Mouse (Mus musculus): ENCODE results near the gene Stk4. TPM values are rescaled to one million over a fixed set of nuclear protein-coding genes. Genes with fewer than 3 reads are reported as not detected.

Stk4 gene
- polyA plus RNA-seq, 1 experiment from 2014 or later: 21.4 TPM

DNA sequence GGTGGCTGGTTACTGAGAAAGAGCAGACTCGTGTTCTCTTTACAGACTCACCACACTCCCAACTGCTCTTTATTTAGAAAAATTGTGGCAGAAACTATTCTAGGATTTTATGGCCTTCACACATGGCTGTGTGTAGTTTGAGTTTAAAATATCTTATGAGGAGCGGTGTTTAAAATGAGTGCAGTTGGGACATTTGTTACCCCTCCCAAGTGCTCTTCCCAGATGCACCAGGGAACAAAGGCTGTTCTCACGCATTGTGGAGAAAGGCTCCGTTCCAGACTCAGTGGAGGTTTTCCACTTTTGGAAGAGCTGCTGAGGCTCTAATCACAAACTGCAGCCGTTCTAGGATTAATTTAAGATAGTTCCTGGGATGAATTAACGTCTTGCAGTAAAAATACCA, 67.6 kb downstream of the Stk4 start:
- Histone ChIP-seq H3K9ac (ENCODE audit: low read depth, low read length) (no peak overlapping the region), H3K9me3 (replicated peaks; ENCODE audit: control insufficient read depth, low read length) (no peaks in the 10 kb centered on the region), H3K4me1 (ENCODE audit: control insufficient read depth, insufficient read depth, low read length) (peaks cover 31% of the 10 kb centered on the region), H3K27ac (ENCODE audit: low read depth, low read length) (peak overlapping the region; percentile 13; the same call in 1 of the 2 replicates), H3K4me2 (no peak overlapping the region), H3K27me3 (ENCODE audit: control insufficient read depth, insufficient read depth, low read length) (no peaks in the 10 kb centered on the region), H3K4me3 (ENCODE audit: low read depth, low read length) (no peak overlapping the region), H3K36me3 (ENCODE audit: control insufficient read depth, insufficient read depth, low read length) (no peaks in the 10 kb centered on the region)
- 59% methylated on average over 6 of the region's 6 CpGs for WGBS (ENCODE audit: insufficient replicate concordance)
- no peak for ATAC-seq (replicated peaks; ENCODE audit: insufficient number of reproducible peaks, low FRiP score, low TSS enrichment)

- no peak for ATAC-seq (replicated peaks; ENCODE audit: insufficient number of reproducible peaks, low FRiP score, low TSS enrichment)
- Histone ChIP-seq H3K4me2 (peak overlapping the region; percentile 50), H3K4me3 (ENCODE audit: low read depth, low read length) (no peak overlapping the region), H3K27ac (ENCODE audit: low read depth, low read length) (peak overlapping the region; percentile 85), H3K4me1 (ENCODE audit: control insufficient read depth, insufficient read depth, low read length) (peaks cover 28% of the 10 kb centered on the region), H3K9ac (ENCODE audit: low read depth, low read length) (peak overlapping the region; percentile 49; the same call in 1 of the 2 replicates), H3K9me3 (replicated peaks; ENCODE audit: control insufficient read depth, low read length) (no peaks in the 10 kb centered on the region), H3K36me3 (ENCODE audit: control insufficient read depth, insufficient read depth, low read length) (no peaks in the 10 kb centered on the region), H3K27me3 (ENCODE audit: control insufficient read depth, insufficient read depth, low read length) (no peaks in the 10 kb centered on the region)
- WGBS (ENCODE audit: insufficient replicate concordance): 27% methylated on average over 10 of the region's 10 CpGs
Measured at GRCm38 (mm10) chr2:164142021-164142420, 71.9 kb downstream of the Stk4 start.

- ATAC-seq (replicated peaks; ENCODE audit: insufficient number of reproducible peaks, low FRiP score, low TSS enrichment): no peak
- Histone ChIP-seq H3K4me1 (ENCODE audit: control insufficient read depth, insufficient read depth, low read length) (peaks cover 30% of the 10 kb centered on the region), H3K9ac (ENCODE audit: low read depth, low read length) (no peak overlapping the region), H3K4me3 (ENCODE audit: low read depth, low read length) (no peak overlapping the region), H3K4me2 (no peak overlapping the region), H3K27me3 (ENCODE audit: control insufficient read depth, insufficient read depth, low read length) (no peaks in the 10 kb centered on the region), H3K27ac (ENCODE audit: low read depth, low read length) (no peak overlapping the region), H3K9me3 (replicated peaks; ENCODE audit: control insufficient read depth, low read length) (no peaks in the 10 kb centered on the region), H3K36me3 (ENCODE audit: control insufficient read depth, insufficient read depth, low read length) (no peaks in the 10 kb centered on the region)
- WGBS (ENCODE audit: insufficient replicate concordance): 84% methylated on average over 6 of the region's 6 CpGs
Measured at GRCm38 (mm10) chr2:164144025-164144424, 73.9 kb downstream of the Stk4 start.

DNA sequence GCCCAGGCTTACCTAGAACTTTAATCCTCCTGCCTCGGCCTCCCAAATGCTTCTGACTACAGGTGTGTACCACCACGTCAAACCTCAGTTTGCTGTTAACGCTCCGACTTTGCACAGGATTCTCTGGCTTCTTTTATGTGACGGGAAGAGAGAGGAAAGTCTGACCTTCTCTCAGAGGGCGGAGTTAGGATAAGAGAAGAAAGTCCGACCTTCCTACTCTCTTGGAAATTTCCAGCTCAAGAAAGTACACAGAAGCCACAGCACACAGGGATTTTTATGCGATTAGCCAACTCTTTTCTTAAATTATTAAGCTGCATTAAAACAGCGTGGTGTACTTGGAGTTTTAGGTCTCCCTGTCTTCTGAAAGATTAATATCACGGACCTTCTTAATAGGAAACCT, 74.4 kb downstream of the Stk4 start:
- no peak overlapping the region for H3K4me2 ChIP-seq

GRCm38 (mm10) chr2:164146556-164146955, 76.4 kb downstream of the Stk4 start:
- no peak for ATAC-seq (replicated peaks; ENCODE audit: insufficient number of reproducible peaks, low FRiP score, low TSS enrichment)
- 92% methylated on average over 12 of the region's 12 CpGs for WGBS (ENCODE audit: insufficient replicate concordance)
- H3K4me3 ChIP-seq (ENCODE audit: low read depth, low read length): no peak overlapping the region
- no peaks in the 10 kb centered on the region for H3K27me3 ChIP-seq (ENCODE audit: control insufficient read depth, insufficient read depth, low read length)
- H3K9ac ChIP-seq (ENCODE audit: low read depth, low read length): no peak overlapping the region
- no peaks in the 10 kb centered on the region for H3K36me3 ChIP-seq (ENCODE audit: control insufficient read depth, insufficient read depth, low read length)
- no peaks in the 10 kb centered on the region for H3K9me3 ChIP-seq (replicated peaks; ENCODE audit: control insufficient read depth, low read length)
- no peak overlapping the region for H3K4me2 ChIP-seq
- no peak overlapping the region for H3K27ac ChIP-seq (ENCODE audit: low read depth, low read length)
- peaks cover 34% of the 10 kb centered on the region for H3K4me1 ChIP-seq (ENCODE audit: control insufficient read depth, insufficient read depth, low read length)

More for the DNA sequence above, 74.4 kb downstream of the Stk4 start:
- ATAC-seq (replicated peaks; ENCODE audit: insufficient number of reproducible peaks, low FRiP score, low TSS enrichment): no peak
- Histone ChIP-seq H3K9ac (ENCODE audit: low read depth, low read length) (no peak overlapping the region), H3K36me3 (ENCODE audit: control insufficient read depth, insufficient read depth, low read length) (no peaks in the 10 kb centered on the region), H3K4me1 (ENCODE audit: control insufficient read depth, insufficient read depth, low read length) (peaks cover 32% of the 10 kb centered on the region), H3K9me3 (replicated peaks; ENCODE audit: control insufficient read depth, low read length) (no peaks in the 10 kb centered on the region), H3K4me3 (ENCODE audit: low read depth, low read length) (no peak overlapping the region), H3K27ac (ENCODE audit: low read depth, low read length) (no peak overlapping the region), H3K27me3 (ENCODE audit: control insufficient read depth, insufficient read depth, low read length) (no peaks in the 10 kb centered on the region)
- WGBS (ENCODE audit: insufficient replicate concordance): 73% methylated on average over 10 of the region's 10 CpGs

- Histone ChIP-seq H3K9ac (ENCODE audit: low read depth, low read length) (no peak overlapping the region; the same call in 1 of the 2 replicates), H3K36me3 (ENCODE audit: control insufficient read depth, insufficient read depth, low read length) (no peaks in the 10 kb centered on the region), H3K27me3 (ENCODE audit: control insufficient read depth, insufficient read depth, low read length) (no peaks in the 10 kb centered on the region), H3K4me3 (ENCODE audit: low read depth, low read length) (no peak overlapping the region), H3K4me2 (no peak overlapping the region), H3K9me3 (replicated peaks; ENCODE audit: control insufficient read depth, low read length) (no peaks in the 10 kb centered on the region), H3K27ac (ENCODE audit: low read depth, low read length) (peak overlapping the region; percentile 51; the same call in 1 of the 2 replicates), H3K4me1 (ENCODE audit: control insufficient read depth, insufficient read depth, low read length) (peaks cover 16% of the 10 kb centered on the region)
- 37% methylated on average over 14 of the region's 14 CpGs for WGBS (ENCODE audit: insufficient replicate concordance)
- no peak for ATAC-seq (replicated peaks; ENCODE audit: insufficient number of reproducible peaks, low FRiP score, low TSS enrichment)
Measured at GRCm38 (mm10) chr2:164150086-164150760, 80.1 kb downstream of the Stk4 start.

GRCm38 (mm10) chr2:164152341-164152740, 82.2 kb downstream of the Stk4 start:
- no peak overlapping the region for H3K9ac ChIP-seq (ENCODE audit: low read depth, low read length)
- peaks cover 16% of the 10 kb centered on the region for H3K4me1 ChIP-seq (ENCODE audit: control insufficient read depth, insufficient read depth, low read length)
- no peak overlapping the region for H3K4me3 ChIP-seq (ENCODE audit: low read depth, low read length)
- no peaks in the 10 kb centered on the region for H3K36me3 ChIP-seq (ENCODE audit: control insufficient read depth, insufficient read depth, low read length)
- no peak overlapping the region for H3K27ac ChIP-seq (ENCODE audit: low read depth, low read length)
- H3K27me3 ChIP-seq (ENCODE audit: control insufficient read depth, insufficient read depth, low read length): no peaks in the 10 kb centered on the region
- H3K4me2 ChIP-seq: no peak overlapping the region
- no peaks in the 10 kb centered on the region for H3K9me3 ChIP-seq (replicated peaks; ENCODE audit: control insufficient read depth, low read length)
- 90% methylated on average over 11 of the region's 11 CpGs for WGBS (ENCODE audit: insufficient replicate concordance)
- ATAC-seq (replicated peaks; ENCODE audit: insufficient number of reproducible peaks, low FRiP score, low TSS enrichment): no peak

DNA sequence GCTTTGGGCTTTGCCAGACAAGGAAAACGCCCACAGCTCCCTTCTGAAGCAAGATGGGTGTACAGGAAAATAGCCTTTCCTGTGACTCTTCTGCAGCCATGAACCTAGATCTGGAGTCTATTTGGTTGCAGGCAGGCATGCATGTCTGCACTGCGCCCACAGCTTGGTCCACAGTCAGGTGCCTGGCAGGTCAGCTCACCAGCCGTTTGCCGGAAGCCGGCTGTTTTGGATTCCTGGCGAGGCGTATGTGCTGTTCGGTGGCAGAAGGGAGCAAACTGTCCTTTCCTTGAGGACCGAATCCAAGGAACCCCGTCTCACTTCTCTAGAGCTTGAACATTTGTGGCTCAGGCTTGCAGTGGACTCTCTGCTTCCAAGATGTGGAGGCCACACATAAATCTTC, 83.9 kb downstream of the Stk4 start:
- WGBS (ENCODE audit: insufficient replicate concordance): 85% methylated on average over 10 of the region's 10 CpGs
- Histone ChIP-seq H3K36me3 (ENCODE audit: control insufficient read depth, insufficient read depth, low read length) (no peaks in the 10 kb centered on the region), H3K27me3 (ENCODE audit: control insufficient read depth, insufficient read depth, low read length) (no peaks in the 10 kb centered on the region), H3K9me3 (replicated peaks; ENCODE audit: control insufficient read depth, low read length) (no peaks in the 10 kb centered on the region), H3K27ac (ENCODE audit: low read depth, low read length) (no peak overlapping the region), H3K9ac (ENCODE audit: low read depth, low read length) (no peak overlapping the region), H3K4me1 (ENCODE audit: control insufficient read depth, insufficient read depth, low read length) (peaks cover 14% of the 10 kb centered on the region), H3K4me2 (no peak overlapping the region), H3K4me3 (ENCODE audit: low read depth, low read length) (no peak overlapping the region)
- ATAC-seq (replicated peaks; ENCODE audit: insufficient number of reproducible peaks, low FRiP score, low TSS enrichment): no peak

GRCm38 (mm10) chr2:164156158-164156557, 86.0 kb downstream of the Stk4 start:
- no peak overlapping the region for H3K9ac ChIP-seq (ENCODE audit: low read depth, low read length)
- H3K36me3 ChIP-seq (ENCODE audit: control insufficient read depth, insufficient read depth, low read length): no peaks in the 10 kb centered on the region
- H3K9me3 ChIP-seq (replicated peaks; ENCODE audit: control insufficient read depth, low read length): no peaks in the 10 kb centered on the region
- no peak overlapping the region for H3K4me2 ChIP-seq
- no peak overlapping the region for H3K27ac ChIP-seq (ENCODE audit: low read depth, low read length)
- 84% methylated on average over 7 of the region's 7 CpGs for WGBS (ENCODE audit: insufficient replicate concordance)
- no peak for ATAC-seq (replicated peaks; ENCODE audit: insufficient number of reproducible peaks, low FRiP score, low TSS enrichment)
- H3K4me1 ChIP-seq (ENCODE audit: control insufficient read depth, insufficient read depth, low read length): no peaks in the 10 kb centered on the region
- no peaks in the 10 kb centered on the region for H3K27me3 ChIP-seq (ENCODE audit: control insufficient read depth, insufficient read depth, low read length)
- no peak overlapping the region for H3K4me3 ChIP-seq (ENCODE audit: low read depth, low read length)
